Mouse (Mus musculus) G1E (cell line): ENCODE measurements at regions not wholly inside any gene's neighbourhood (a gene's known extent, or its start where the extent isn't known, plus 50 kb on each side); places are given as distances from the start of the nearest gene placed in this dataset.

Experiments
- ATAC-seq: 2 replicates; pipeline ENCODE4 v1.8.0; 2016; ENCODE audit warnings: mild to moderate bottlenecking; ENCODE audit not compliant: insufficient number of reproducible peaks, poor library complexity, low FRiP score, severe bottlenecking; ENCODE audit errors: extremely low read depth
- DNase-seq: peaks from one replicate; pipeline ENCODE4 v3.0.0; 2012; ENCODE audit warnings: low spot score
- H3K27me3 ChIP-seq: 2 replicates; pipeline ENCODE4 v1.6.1; 2012; ENCODE audit warnings: mild to moderate bottlenecking, low read length, inconsistent platforms; ENCODE audit not compliant: insufficient read depth
- H3K36me3 ChIP-seq: replicated peaks from 2 replicates; pipeline ENCODE3; 2012; ENCODE audit warnings: mild to moderate bottlenecking, inconsistent platforms
- H3K4me1 ChIP-seq: 2 replicates; pipeline ENCODE4 v1.6.1; 2012; ENCODE audit warnings: low read depth, low read length, inconsistent platforms, mixed read lengths; ENCODE audit not compliant: insufficient read depth
- H3K4me3 ChIP-seq: 2 replicates; pipeline ENCODE4 v1.5.1; 2012; ENCODE audit warnings: low read depth, mild to moderate bottlenecking, inconsistent platforms, low read length, moderate library complexity, mixed read lengths
- H3K9me3 ChIP-seq: replicated peaks from 2 replicates; pipeline ENCODE4 v1.6.1; 2012; ENCODE audit warnings: inconsistent platforms
- CTCF ChIP-seq: IDR thresholded peaks from 2 replicates; pipeline ENCODE4 v1.5.1; 2012; ENCODE audit warnings: low read depth, low read length, inconsistent platforms, mixed read lengths
- GATA1 ChIP-seq: IDR thresholded peaks from 2 replicates; pipeline ENCODE4 v1.6.1; 2012; ENCODE audit warnings: borderline replicate concordance, low read length, inconsistent platforms, mixed read lengths
- GATA2 ChIP-seq: IDR thresholded peaks from 2 replicates; pipeline ENCODE4 v1.6.1; 2012; ENCODE audit warnings: low read depth, low read length, inconsistent platforms, borderline replicate concordance
- POLR2AphosphoS5 ChIP-seq: IDR thresholded peaks from 2 replicates; pipeline ENCODE4 v1.6.1; 2012; ENCODE audit warnings: low read depth, low read length, inconsistent platforms; ENCODE audit not compliant: insufficient replicate concordance
- TAL1 ChIP-seq: conservative IDR thresholded peaks from 2 replicates; pipeline ENCODE4 v1.6.1; 2012; ENCODE audit warnings: low read depth, low read length, inconsistent platforms, mixed read lengths

DNA sequence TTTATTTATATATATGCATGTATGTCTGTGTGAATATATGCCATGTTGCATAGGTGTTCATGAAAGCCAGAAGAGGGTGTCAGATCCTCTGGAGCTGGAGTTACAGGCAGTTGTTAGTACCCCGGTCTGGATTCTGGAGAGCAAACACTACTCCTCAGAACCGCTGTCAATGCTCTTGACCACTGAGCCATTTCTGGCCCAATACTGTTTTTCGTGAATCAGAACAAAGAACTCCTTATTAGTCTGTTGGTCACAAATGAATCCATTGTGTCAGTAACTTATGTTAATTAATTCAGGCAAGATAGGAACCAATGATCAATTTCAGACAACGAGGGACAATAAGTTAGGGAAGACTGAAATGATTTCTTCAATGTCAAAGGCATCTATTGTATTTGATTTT, 68.6 kb upstream of the Abcb5 start:
- no peaks in the 10 kb centered on the region for H3K9me3 ChIP-seq
- H3K4me3 ChIP-seq = no peak overlapping the region
- ATAC-seq (no peak), DNase-seq (no peak)
- no peaks in the 10 kb centered on the region for H3K4me1 ChIP-seq
- H3K27me3 ChIP-seq = no peaks in the 10 kb centered on the region
- TF ChIP-seq GATA1 (no peak), POLR2AphosphoS5 (no peak), TAL1 (no peak), GATA2 (no peak), CTCF (no peak)
- H3K36me3 ChIP-seq = no peaks in the 10 kb centered on the region

DNA sequence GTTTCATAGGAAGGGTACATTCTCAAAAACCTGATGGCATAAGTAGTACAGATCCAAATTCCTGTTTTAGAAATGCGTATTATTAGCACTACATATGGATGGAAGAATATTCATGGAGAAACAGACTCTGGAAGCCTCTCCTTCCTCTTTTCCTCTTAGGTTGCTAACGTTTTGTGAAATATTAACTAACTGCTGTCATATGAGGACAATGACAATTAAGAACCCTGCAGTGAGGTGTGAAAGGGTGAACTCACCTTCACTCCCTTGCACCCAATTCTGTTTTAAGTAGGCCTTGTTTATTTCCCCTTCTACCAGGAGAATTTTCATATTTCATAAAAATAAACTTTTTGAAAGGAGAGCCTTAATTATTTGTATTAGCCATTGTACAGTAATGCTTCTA, 62.5 kb upstream of the Abcb5 start:
- H3K4me1 ChIP-seq = no peaks in the 10 kb centered on the region
- TF ChIP-seq CTCF (no peak), TAL1 (no peak), POLR2AphosphoS5 (no peak), GATA2 (no peak), GATA1 (no peak)
- ATAC-seq (no peak), DNase-seq (no peak)
- no peaks in the 10 kb centered on the region for H3K36me3 ChIP-seq
- H3K4me3 ChIP-seq = no peak overlapping the region
- no peaks in the 10 kb centered on the region for H3K27me3 ChIP-seq
- no peaks in the 10 kb centered on the region for H3K9me3 ChIP-seq

- Histone ChIP-seq H3K9me3 (no peaks in the 10 kb centered on the region), H3K4me3 (no peak overlapping the region), H3K27me3 (no peaks in the 10 kb centered on the region), H3K36me3 (no peaks in the 10 kb centered on the region), H3K4me1 (no peaks in the 10 kb centered on the region)
- no peak for TF ChIP-seq CTCF
- no peak for TF ChIP-seq GATA2
- TF ChIP-seq TAL1 = no peak
- no peak for TF ChIP-seq GATA1
- TF ChIP-seq POLR2AphosphoS5 = no peak
- DNase-seq (no peak), ATAC-seq (no peak)
Measured at GRCm38 (mm10) chr12:119028161-119028560, 61.9 kb upstream of the Abcb5 start.

GRCm38 (mm10) chr12:119027701-119028100, 61.5 kb upstream of the Abcb5 start:
- DNase-seq (no peak), ATAC-seq (no peak)
- Histone ChIP-seq H3K4me3 (no peak overlapping the region), H3K27me3 (no peaks in the 10 kb centered on the region), H3K4me1 (no peaks in the 10 kb centered on the region), H3K36me3 (no peaks in the 10 kb centered on the region), H3K9me3 (no peaks in the 10 kb centered on the region)
- TF ChIP-seq GATA2 = no peak
- no peak for TF ChIP-seq POLR2AphosphoS5
- no peak for TF ChIP-seq TAL1
- no peak for TF ChIP-seq CTCF
- TF ChIP-seq GATA1 = no peak

DNA sequence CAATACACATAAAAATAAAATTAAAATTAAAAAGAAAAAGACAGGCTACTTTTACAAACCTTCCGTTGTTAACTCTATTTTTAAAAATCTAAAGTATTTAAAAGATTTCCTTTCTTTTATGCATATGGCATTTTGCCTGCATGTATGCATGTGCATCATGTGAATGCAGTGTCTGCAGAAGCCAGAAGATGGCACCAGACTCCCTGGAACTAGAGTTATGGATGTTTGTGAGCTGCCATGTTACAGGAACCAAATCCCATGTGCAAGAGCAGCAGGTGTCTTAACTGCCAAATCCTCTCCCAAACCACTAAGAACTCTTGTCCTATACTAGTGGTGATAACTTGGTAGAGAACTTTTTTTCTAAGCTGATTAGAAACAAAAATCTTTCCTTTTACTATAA, 60.1 kb upstream of the Abcb5 start:
- no peaks in the 10 kb centered on the region for H3K36me3 ChIP-seq
- no peaks in the 10 kb centered on the region for H3K9me3 ChIP-seq
- no peaks in the 10 kb centered on the region for H3K4me1 ChIP-seq
- peak; percentile 24; the same call in 1 of the 2 replicates for TF ChIP-seq CTCF
- TF ChIP-seq GATA1 = no peak
- no peak for ATAC-seq
- no peak for DNase-seq
- no peak overlapping the region for H3K4me3 ChIP-seq
- H3K27me3 ChIP-seq = no peaks in the 10 kb centered on the region

- ATAC-seq (no peak), DNase-seq (no peak)
- Histone ChIP-seq H3K36me3 (no peaks in the 10 kb centered on the region), H3K4me1 (no peaks in the 10 kb centered on the region), H3K9me3 (no peaks in the 10 kb centered on the region), H3K4me3 (no peak overlapping the region), H3K27me3 (no peaks in the 10 kb centered on the region)
- TF ChIP-seq GATA2 (no peak), CTCF (no peak), TAL1 (no peak), POLR2AphosphoS5 (no peak), GATA1 (no peak)
Measured at GRCm38 (mm10) chr12:119024063-119024462, 57.8 kb upstream of the Abcb5 start.
